Mouse (Mus musculus) fibroblast of lung, adult 2 months (primary cell): ENCODE results near the gene Olfr49.

ENCODE experiments used
- DNase-seq: peaks from one replicate; pipeline ENCODE4 v3.0.0-alpha.2; 2011; ENCODE audit warnings: low read depth

Gene Olfr49

DNA sequence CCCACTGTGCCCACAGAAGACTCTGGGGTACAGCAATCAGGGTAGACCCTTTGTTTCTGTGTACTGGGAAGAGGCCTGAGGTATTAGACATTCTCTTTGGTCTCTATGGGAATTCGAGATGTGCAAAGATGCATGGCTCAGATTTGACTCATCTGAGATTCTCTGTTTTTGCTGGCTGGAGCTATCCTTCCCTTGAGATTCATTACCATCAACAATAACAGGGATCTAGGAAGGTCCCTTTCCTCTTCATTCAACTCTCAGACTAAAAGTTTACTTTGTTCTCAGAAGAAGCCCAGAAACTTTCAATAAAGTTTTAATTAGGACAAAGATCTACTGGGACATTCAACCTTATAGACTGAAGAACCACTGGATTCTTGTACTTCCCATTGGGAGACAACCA is at the start of gene Olfr49:
Gene Olfr49 (minus strand): TSS at position 101 of the 400 bp plus-strand sequence.
- no peak for DNase-seq

DNA sequence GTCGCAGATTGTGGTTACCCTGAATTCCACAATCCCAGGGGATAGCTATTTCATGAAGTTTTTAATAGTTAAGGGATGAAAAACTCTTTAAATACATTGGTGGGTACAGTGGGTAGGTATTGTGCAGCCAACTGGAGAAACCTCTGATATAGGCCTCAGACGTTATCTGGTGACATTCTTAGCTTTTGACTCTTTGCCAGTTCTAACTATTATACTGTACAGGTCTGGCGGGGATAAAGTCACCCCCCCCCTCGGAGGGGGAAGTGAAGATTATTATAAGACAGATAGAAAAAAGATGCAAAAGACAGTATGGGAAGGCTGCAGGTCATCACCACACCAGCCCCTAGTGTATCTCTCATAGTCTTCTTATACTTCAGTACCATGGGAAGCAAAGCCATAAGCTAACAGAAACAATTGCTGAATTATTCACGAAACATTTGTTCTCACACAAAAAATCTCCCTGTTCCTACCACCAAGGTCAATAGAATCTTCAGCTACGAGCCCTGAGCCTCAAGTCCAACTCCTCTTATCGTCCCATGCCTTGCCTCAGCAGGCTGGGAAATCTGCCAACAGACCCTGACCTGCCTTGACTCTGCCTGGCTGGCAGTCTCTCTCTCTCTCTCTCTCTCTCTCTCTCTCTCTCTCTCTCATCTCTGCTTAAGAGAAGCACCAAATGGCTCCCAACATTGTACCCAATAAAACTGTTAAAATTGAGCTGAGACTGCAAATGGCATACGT is 48.9 kb upstream of the Olfr49 start:
- DNase-seq = no peak

- DNase-seq = no peak
Measured at GRCm38 (mm10) chr14:54332176-54333074, 47.7 kb upstream of the Olfr49 start.

- no peak for DNase-seq
Measured at GRCm38 (mm10) chr14:54331178-54331577, 46.4 kb upstream of the Olfr49 start.

DNA sequence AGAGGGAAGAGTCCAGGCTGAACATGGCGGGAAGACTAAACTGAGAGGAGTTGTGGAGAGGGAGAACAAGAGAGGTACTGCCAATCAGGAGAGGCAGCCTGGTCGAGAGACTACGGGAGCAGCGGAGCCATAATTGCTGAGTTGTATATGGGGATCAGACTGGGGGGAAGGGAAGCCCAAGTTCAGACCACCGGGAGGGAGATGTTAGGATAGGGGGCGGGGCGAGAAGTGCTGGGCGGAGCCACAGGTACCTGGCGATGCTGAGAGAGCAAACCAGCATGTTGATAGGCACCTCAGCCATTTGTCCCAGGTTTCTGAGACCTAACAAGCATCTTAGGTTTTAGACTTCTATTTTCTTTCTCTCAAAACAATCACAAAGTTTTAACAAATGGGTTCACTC is 44.5 kb upstream of the Olfr49 start:
- DNase-seq = no peak

- DNase-seq = no peak
Measured at GRCm38 (mm10) chr14:54328548-54328947, 43.8 kb upstream of the Olfr49 start.

GRCm38 (mm10) chr14:54324486-54324885 is 39.7 kb upstream of the Olfr49 start:
- no peak for DNase-seq

- no peak for DNase-seq
Measured at GRCm38 (mm10) chr14:54321556-54322376, 37.0 kb upstream of the Olfr49 start.

GRCm38 (mm10) chr14:54311763-54312162 is 27.0 kb upstream of the Olfr49 start:
- no peak for DNase-seq

DNA sequence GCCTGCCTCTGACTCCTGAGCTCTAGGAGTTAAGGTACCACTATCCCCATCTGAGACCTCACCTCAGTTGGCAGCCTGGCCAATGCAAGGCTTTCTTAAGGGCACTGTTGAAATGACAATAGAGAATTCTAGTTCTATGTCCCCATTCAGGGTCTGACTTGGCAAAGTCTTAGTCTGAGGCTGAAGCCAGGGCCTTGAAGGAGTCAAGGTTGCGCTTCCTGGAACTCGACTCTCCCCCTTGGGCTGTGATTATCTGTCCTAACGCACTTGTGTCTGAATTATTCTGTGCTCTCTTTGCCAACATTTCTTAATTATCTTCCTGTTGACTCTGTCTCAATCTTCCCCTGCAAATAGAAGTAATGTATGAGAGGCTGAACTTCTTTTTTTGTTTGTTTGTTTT is 15.9 kb upstream of the Olfr49 start:
- no peak for DNase-seq

DNA sequence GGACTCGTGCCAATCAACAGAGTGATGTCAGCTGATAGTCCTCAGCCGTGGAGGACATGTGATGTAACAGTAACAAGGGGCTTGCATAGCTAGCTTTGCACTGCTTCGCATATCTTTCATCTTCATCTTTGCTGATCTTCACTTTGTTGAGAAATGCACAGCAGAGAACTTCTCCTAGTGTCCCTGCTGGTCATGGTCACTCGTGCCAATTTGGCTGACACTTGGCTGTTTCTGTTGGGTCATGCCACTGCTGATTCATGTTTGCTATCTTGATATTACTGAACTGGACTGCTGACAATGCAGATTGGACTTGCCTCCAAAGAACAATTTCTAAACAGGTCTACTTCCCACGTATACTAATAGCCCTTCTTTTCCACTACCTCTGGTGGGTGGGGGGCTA is 15.4 kb upstream of the Olfr49 start:
- no peak for DNase-seq

DNA sequence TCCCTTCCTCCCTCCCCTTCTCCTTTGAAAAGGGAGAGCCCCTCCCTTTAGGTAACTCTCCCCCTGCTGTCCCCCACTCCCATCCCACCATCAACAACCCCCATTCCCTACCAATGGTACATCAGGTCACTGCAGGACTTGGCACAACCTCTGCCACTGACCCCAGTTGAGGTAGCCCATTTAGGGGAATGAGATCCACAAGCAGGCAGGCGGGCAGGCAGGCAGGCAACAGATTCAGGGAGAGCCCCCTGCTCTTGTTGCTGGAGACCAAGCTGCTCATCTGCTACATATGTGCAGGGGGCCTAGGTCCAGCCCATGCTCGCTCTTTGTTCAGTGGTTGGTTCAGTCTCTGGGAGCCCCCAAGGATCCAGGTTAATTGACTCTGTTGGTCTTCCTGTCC is 8.3 kb downstream of the Olfr49 start:
- DNase-seq = no peak

DNA sequence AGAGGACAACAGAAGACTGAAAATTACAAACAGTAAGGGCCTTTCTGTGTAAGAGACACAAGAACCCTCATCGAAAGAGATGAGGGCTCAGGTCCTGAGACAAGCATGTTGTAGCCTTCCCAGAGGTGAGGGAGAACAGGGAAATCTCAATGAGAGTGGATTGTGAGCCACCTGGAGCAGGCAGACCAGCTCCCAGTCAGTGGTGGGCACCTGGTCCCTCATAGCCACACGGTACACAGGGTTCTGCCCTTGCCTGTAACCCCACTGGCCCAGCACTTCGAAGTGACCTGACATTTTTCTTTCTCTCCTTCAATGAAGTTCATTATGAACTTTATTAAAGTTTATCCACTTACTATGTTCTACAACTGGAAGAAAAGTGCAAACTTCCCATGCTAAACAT is 12.0 kb downstream of the Olfr49 start:
- DNase-seq = no peak

DNA sequence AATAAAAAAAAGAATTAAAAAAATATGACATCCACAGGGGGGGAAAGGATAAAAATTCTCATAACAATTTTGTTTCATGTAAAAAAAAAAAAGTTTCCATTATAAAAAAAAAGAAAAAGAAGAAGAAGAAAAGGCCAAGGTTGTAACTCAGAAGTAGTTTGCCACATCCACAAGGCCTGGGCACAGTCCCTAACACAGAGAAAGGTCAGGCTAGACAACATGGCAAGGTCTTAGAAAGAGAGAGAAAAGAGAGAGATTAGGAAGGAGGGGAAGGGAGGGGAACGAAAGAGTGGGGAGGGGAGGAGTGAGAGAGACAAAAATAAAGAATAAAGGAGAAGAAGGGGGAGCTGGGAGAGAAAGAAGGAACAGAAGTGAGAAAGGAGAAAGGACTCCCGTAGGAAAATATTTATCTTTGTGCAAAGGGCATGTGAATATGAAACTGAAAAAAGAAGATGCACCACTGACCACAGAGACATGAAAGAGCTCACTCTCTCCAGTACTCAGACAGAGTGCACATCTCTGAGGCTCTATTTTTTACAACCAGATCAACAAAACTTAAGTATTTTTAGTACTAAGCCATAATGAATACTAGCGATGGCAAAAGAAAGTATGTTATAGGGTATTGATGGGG is 12.6 kb downstream of the Olfr49 start:
- DNase-seq = no peak

- DNase-seq = no peak
Measured at GRCm38 (mm10) chr14:54270413-54270812, 14.3 kb downstream of the Olfr49 start.

DNA sequence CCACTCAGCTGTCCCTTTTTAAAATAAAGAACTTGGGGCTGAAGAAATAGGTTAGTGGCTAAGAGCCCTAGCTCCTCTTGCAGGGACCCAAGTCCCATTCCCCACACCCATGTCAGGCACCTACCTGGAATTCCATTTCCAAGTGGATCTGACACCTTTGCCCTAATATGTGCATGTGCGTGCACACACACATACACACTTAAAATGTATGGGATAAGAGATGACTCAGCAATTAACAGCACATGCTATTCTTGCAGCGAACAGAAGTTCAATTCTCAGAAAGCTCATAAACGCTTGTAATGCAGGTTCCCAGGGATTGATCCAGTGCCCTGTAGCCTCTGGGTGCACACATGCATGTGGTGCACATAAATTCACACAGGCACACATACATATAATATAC is 15.2 kb downstream of the Olfr49 start:
- DNase-seq = no peak

DNA sequence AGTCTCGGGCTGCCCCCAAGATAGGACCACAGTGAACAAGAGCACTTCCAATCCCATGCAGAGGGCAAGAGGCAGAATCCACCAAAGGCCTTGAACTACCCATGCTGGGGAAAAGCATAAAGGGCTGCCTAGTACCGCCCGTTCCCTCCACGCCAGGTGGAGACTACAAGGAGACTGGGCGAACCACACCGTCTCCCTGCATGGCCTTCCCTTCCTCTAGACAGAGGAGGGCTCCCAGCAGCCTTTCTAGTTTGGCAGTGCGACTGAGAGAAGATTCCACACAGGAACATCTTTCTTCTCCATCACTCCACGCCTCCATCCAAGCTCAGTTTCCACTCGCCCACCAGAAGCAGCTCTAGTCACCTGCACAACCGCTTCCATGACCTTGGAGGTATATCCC is 16.8 kb downstream of the Olfr49 start:
- no peak for DNase-seq

DNA sequence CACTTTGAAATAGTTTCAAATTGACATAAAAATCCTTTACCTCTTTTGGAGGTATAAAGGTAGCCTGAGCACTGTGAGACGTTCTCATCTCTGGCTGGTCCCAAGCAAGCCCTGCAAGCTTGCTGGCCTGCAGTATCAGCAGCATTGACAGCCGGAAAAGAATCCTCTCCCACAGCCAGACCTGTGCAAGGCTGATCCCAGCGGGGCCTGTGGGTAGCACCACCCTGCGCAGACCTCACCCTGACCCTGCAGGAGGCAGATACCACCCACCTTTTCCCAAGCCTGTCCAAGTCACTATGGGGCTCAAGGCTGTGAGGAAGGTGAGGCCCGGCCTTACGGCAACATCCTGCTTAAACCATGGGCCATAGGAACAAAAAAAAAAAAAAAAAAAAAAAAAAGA is 18.8 kb downstream of the Olfr49 start:
- DNase-seq = no peak

GRCm38 (mm10) chr14:54265093-54265492 is 19.6 kb downstream of the Olfr49 start:
- DNase-seq = no peak

DNA sequence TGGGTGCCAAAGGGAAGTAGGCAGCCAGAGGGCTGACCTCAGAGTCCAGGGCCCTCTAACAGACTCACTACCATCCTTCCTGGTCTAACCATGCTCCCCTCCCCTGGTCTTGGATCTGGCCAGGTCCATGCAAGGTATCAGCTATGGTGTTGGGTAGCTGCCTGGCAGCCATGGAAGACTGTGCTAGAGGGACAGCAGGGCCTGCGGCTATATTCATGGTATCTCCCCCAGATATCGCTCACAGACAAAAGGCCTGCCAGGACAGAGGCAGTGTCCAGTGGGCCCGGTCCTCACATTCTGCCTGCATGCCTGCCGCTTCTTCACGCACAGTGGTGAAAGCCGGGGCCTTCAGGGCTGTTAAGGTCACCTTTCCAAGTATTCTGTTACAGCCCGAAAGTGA is 20.5 kb downstream of the Olfr49 start:
- no peak for DNase-seq

GRCm38 (mm10) chr14:54263099-54263498 is 21.6 kb downstream of the Olfr49 start:
- no peak for DNase-seq

DNA sequence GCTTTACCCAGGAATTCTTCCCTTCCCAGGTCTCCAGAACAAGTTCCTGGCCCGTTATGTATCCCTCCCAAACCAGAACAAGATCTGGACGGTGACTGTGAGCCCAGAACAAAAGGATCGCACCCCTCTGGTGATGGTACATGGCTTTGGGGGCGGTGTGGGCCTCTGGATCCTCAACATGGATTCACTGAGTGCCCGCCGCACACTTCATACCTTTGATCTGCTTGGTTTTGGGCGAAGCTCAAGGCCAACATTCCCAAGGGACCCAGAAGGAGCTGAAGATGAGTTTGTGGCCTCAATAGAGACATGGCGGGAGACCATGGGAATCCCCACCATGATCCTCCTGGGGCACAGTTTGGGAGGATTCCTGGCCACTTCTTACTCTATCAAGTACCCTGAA is 22.1 kb downstream of the Olfr49 start:
- no peak for DNase-seq
